Mouse (Mus musculus): ENCODE results near the gene Fgfr4.
A peak's percentile ranks its signal among the peaks of the same experiment; 100 is the strongest.

Gene Fgfr4

GRCm38 (mm10) chr13:55152621-55153415 lies at the start of gene Fgfr4:
TSS of gene Fgfr4 (plus strand) at chr13:55152640.
- DNase-seq (ENCODE audit: low read depth, low spot score), result no peak

GRCm38 (mm10) chr13:55103351-55103750 lies 49.1 kb upstream of the Fgfr4 start:
- DNase-seq (ENCODE audit: low read depth, low spot score), result no peak

- peak; percentile 87 for DNase-seq (ENCODE audit: low read depth, low spot score)
Measured at GRCm38 (mm10) chr13:55105045-55105952, 47.1 kb upstream of the Fgfr4 start, which contains the start of gene Zfp346. TSS of gene Zfp346 (plus strand) at chr13:55105311.

GRCm38 (mm10) chr13:55105953-55106691 lies 46.3 kb upstream of the Fgfr4 start:
- no peak for DNase-seq (ENCODE audit: low read depth, low spot score)

GRCm38 (mm10) chr13:55107116-55107515 lies 45.3 kb upstream of the Fgfr4 start:
- no peak for DNase-seq (ENCODE audit: low read depth, low spot score)

GRCm38 (mm10) chr13:55107694-55108093 lies 44.7 kb upstream of the Fgfr4 start:
- DNase-seq (ENCODE audit: low read depth, low spot score), result no peak

- DNase-seq (ENCODE audit: low read depth, low spot score), result no peak
Measured at GRCm38 (mm10) chr13:55114375-55114774, 38.1 kb upstream of the Fgfr4 start.

GRCm38 (mm10) chr13:55124903-55125302 lies 27.5 kb upstream of the Fgfr4 start:
- DNase-seq (ENCODE audit: low read depth, low spot score), result no peak

GRCm38 (mm10) chr13:55133448-55133847 lies 19.0 kb upstream of the Fgfr4 start, which contains the start of gene Gm17617:
TSS of gene Gm17617 (minus strand) at chr13:55133548.
- DNase-seq (ENCODE audit: low read depth, low spot score), result no peak

- DNase-seq (ENCODE audit: low read depth, low spot score), result no peak
Measured at GRCm38 (mm10) chr13:55135382-55135781, 17.1 kb upstream of the Fgfr4 start.

GRCm38 (mm10) chr13:55140271-55140670 lies 12.2 kb upstream of the Fgfr4 start:
- no peak for DNase-seq (ENCODE audit: low read depth, low spot score)

- no peak for DNase-seq (ENCODE audit: low read depth, low spot score)
Measured at GRCm38 (mm10) chr13:55153951-55154350, 1.5 kb downstream of the Fgfr4 start.

GRCm38 (mm10) chr13:55162365-55162764 lies 9.9 kb downstream of the Fgfr4 start:
- no peak for DNase-seq (ENCODE audit: low read depth, low spot score)

GRCm38 (mm10) chr13:55163553-55163952 lies 11.1 kb downstream of the Fgfr4 start:
- DNase-seq (ENCODE audit: low read depth, low spot score), result no peak

- no peak for DNase-seq (ENCODE audit: low read depth, low spot score)
Measured at GRCm38 (mm10) chr13:55165831-55166339, 13.4 kb downstream of the Fgfr4 start.

- DNase-seq (ENCODE audit: low read depth, low spot score), result no peak
Measured at GRCm38 (mm10) chr13:55166806-55167725, 14.6 kb downstream of the Fgfr4 start.

GRCm38 (mm10) chr13:55167798-55168197 lies 15.4 kb downstream of the Fgfr4 start:
- DNase-seq (ENCODE audit: low read depth, low spot score), result no peak

GRCm38 (mm10) chr13:55168255-55168654 lies 15.8 kb downstream of the Fgfr4 start:
- no peak for DNase-seq (ENCODE audit: low read depth, low spot score)

- DNase-seq (ENCODE audit: low read depth, low spot score), result no peak
Measured at GRCm38 (mm10) chr13:55168958-55169369, 16.5 kb downstream of the Fgfr4 start.

All from telencephalon, adult 2 months (tissue).